Mouse (Mus musculus) neural tube, embryonic 13.5 days (tissue): ENCODE results near the gene Arhgap10. TPM values are rescaled to one million over a fixed set of nuclear protein-coding genes. Genes with fewer than 3 reads are reported as not detected.
A peak's percentile ranks its signal among the peaks of the same experiment; 100 is the strongest.

Source experiments
- ATAC-seq: fragments of 200-750 bp; cut with Nextera tagmentation; 2 replicates; pipeline ENCODE4 v1.8.0; 2017; ENCODE audit warnings: low read depth, mild to moderate bottlenecking, moderate TSS enrichment, moderate library complexity
- H3K27ac ChIP-seq: fragments of 300-500 bp; sonication (generic); replicated peaks from 2 replicates; pipeline ENCODE4 v1.5.1; 2015; ENCODE audit warnings: moderate library complexity, mild to moderate bottlenecking, inconsistent platforms
- H3K27me3 ChIP-seq: fragments of 300-500 bp; sonication (generic); 2 replicates; pipeline ENCODE4 v1.6.1; 2015; ENCODE audit warnings: mild to moderate bottlenecking, inconsistent platforms
- H3K36me3 ChIP-seq: fragments of 300-500 bp; sonication (generic); 2 replicates; pipeline ENCODE4 v1.6.1; 2015; ENCODE audit warnings: mild to moderate bottlenecking, inconsistent platforms
- H3K4me1 ChIP-seq: fragments of 300-500 bp; sonication (generic); replicated peaks from 2 replicates; pipeline ENCODE4 v1.6.1; 2015; ENCODE audit warnings: inconsistent platforms
- H3K4me2 ChIP-seq: fragments of 300-500 bp; sonication (generic); 2 replicates; pipeline ENCODE4 v1.6.1; 2015; ENCODE audit warnings: inconsistent platforms, mild to moderate bottlenecking, moderate library complexity
- H3K4me3 ChIP-seq: fragments of 300-500 bp; sonication (generic); 2 replicates; pipeline ENCODE4 v1.5.1; 2015; ENCODE audit warnings: mild to moderate bottlenecking, inconsistent platforms
- H3K9ac ChIP-seq: fragments of 300-500 bp; sonication (generic); 2 replicates; pipeline ENCODE4 v1.6.1; 2015; ENCODE audit warnings: moderate library complexity, mild to moderate bottlenecking, inconsistent platforms
- H3K9me3 ChIP-seq: fragments of 300-500 bp; sonication (generic); 2 replicates; pipeline ENCODE4 v1.6.1; 2016; ENCODE audit warnings: inconsistent platforms
- WGBS: fragments of 180-500 bp; shearing (Covaris S2); methylation state at CpG from one replicate; pipeline ENCODE4 v1.1.7; 2015; 5-methylcytosine and 5-hydroxymethylcytosine counted together
- polyA plus RNA-seq: library from polyadenylated mRNA; unstranded; fragments of >200 nt; fragmentation: Nextera tagmentation; extraction: Ambion mirVana; gene quantifications from 2 replicates; pipeline ENCODE4 v1.2.1, GENCODE M21; 2015

The Arhgap10 gene
- polyA plus RNA-seq, 1 experiment from 2014 or later, result 7.0 TPM

DNA sequence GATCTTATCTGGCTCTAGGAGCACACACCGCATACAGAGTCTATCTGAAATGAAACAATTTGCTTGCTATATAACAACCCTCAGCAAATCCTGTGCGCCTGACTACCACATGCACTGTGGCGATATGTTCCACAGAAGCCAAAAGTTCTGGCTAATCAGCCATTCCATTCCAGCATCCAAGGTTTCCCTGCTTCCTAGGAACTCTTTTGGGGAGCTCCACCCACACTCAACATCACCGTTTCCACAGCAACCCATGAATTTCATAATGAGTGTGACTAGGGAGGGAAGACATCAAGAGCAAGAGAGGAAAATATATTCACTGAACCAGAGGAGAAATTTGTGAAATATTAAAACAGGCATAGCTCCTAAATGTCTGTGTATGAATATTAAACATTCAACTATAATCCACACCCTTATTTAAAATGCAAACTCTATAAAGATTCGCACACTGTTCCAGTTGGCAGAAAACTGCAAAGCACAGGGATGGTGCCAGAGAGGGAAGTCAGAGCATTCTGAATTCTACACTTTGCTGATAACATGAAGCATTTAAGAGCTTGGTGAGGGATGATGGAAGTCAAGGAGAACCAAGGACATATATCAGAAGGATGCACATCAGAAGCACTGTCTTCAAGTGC lies 261.2 kb downstream of the Arhgap10 start:
- Histone ChIP-seq H3K9me3 (no peaks in the 10 kb centered on the region), H3K4me2 (no peak overlapping the region), H3K4me3 (no peak overlapping the region), H3K9ac (no peak overlapping the region), H3K36me3 (no peaks in the 10 kb centered on the region), H3K4me1 (no peaks in the 10 kb centered on the region), H3K27ac (no peak overlapping the region), H3K27me3 (no peaks in the 10 kb centered on the region)
- no peak for ATAC-seq
- 95% methylated on average over 5 of the region's 5 CpGs for WGBS

DNA sequence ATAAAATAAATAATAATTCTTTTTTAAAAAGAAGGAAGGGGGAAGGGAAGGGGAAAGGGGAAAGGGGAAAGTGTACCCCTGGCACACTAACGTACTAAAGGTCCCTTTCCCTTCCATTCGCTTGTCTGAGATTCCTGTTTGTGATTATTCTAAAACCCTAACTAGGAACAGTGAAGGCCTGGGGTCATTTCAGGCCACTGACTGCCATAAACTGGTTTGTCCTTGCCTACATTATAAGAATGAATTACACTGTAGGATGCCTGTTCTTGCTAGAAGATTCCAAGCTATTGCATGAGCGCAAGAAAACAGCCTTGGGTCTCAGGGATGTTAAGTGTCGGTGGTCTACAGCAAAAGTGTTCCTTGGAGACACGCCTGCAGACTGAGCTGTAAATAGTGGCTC lies 263.3 kb downstream of the Arhgap10 start:
- Histone ChIP-seq H3K9ac (no peak overlapping the region), H3K4me1 (no peaks in the 10 kb centered on the region), H3K27me3 (no peaks in the 10 kb centered on the region), H3K27ac (no peak overlapping the region), H3K4me3 (no peak overlapping the region), H3K4me2 (no peak overlapping the region), H3K9me3 (no peaks in the 10 kb centered on the region), H3K36me3 (no peaks in the 10 kb centered on the region)
- no peak for ATAC-seq
- 72% methylated on average over 5 of the region's 5 CpGs for WGBS

DNA sequence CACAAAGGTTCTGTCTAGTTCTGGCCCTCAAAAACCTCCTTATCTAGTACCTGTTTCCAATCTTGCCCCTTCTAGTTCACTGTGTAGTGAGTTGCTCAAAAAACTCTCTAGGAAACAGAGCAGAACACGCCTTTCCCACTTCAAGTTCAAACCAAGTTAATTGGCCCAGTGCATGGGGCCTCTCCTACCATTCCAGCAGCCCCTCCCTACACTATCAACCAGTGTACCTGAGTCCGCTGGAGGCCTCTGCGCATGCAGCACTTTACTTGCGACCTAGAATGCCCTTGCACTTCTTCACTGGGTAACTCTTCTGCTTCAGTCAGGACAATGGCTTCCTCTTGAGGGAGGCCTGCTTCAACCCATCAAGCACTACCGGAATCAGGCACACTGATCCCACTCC lies 266.6 kb downstream of the Arhgap10 start:
- no peak overlapping the region for H3K4me3 ChIP-seq
- no peaks in the 10 kb centered on the region for H3K4me1 ChIP-seq
- no peak for ATAC-seq
- H3K9me3 ChIP-seq, result no peaks in the 10 kb centered on the region
- no peaks in the 10 kb centered on the region for H3K36me3 ChIP-seq
- H3K27me3 ChIP-seq, result no peaks in the 10 kb centered on the region
- 95% methylated on average over 5 of the region's 5 CpGs for WGBS
- H3K4me2 ChIP-seq, result no peak overlapping the region
- H3K27ac ChIP-seq, result no peak overlapping the region
- no peak overlapping the region for H3K9ac ChIP-seq

DNA sequence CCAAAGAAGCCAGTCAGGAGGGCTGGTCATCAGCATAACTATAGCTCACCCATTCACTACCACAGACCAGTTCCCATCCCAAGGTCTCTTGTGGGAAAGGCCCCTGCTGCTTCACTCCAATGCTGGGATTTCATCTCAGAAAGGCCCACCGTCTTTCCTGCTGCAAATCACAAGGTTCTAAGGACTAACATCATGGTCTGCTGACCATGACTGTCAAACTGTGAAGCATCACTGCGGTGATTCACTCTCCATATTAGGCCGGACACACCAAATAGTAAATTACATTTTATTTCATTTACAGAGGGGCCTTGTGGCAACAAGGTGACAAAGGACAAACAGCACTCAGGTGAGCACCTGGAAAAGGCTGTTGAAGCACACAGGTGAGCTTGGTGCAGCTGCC lies 267.7 kb downstream of the Arhgap10 start:
- no peak for ATAC-seq
- 79% methylated on average over 3 of the region's 3 CpGs for whole genome bisulfite sequencing
- Histone ChIP-seq H3K4me2 (no peak overlapping the region), H3K27ac (no peak overlapping the region), H3K9ac (no peak overlapping the region), H3K36me3 (no peaks in the 10 kb centered on the region), H3K27me3 (no peaks in the 10 kb centered on the region), H3K9me3 (no peaks in the 10 kb centered on the region), H3K4me3 (no peak overlapping the region), H3K4me1 (no peaks in the 10 kb centered on the region)

DNA sequence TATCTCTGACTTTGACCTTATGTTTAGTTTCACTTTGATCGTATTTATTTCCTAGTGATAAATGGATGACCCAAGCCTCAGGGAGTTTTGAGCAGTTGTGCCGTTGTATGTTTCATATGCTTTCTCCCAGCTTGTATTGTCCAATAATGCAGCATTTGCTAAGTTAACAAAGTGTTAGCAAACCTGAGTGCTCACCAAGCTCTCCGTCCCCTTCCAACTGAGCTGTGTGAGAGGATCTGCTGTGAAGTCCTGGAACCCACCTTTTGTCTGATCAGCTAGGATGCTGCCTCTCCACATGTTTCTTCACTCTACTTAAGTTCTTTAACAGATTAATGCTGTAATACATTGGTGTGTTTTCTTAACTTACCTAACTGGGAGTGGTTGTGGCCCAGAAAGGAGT lies 276.4 kb downstream of the Arhgap10 start:
- no peak overlapping the region for H3K9ac ChIP-seq
- no peak for ATAC-seq
- H3K4me3 ChIP-seq, result no peak overlapping the region
- no peaks in the 10 kb centered on the region for H3K9me3 ChIP-seq
- no peaks in the 10 kb centered on the region for H3K36me3 ChIP-seq
- no peak overlapping the region for H3K27ac ChIP-seq
- H3K4me2 ChIP-seq, result no peak overlapping the region
- no peaks in the 10 kb centered on the region for H3K27me3 ChIP-seq
- no peaks in the 10 kb centered on the region; the same call in 1 of the 2 replicates for H3K4me1 ChIP-seq
- 91% methylated on average over 3 of the region's 3 CpGs for WGBS

DNA sequence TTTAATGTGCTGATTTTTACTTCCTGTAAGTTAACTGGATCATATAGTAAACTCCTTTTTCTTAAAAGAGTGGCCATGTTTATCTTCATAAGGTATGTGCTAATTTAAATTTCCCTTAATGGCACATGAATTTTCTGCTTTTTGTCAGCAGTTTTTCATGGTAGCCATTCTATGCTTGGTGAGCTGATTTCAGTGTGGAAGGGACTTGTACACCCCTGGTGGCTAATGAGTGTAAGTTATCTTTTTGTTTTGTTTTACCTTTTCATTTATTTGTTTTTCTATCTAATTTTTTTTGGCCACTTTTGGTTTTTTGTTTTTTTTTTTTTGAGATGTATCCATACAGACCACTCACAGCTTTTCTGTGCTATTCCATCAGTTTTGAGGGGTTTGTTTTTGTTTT lies 278.3 kb downstream of the Arhgap10 start:
- Histone ChIP-seq H3K27me3 (no peaks in the 10 kb centered on the region), H3K36me3 (no peaks in the 10 kb centered on the region), H3K4me3 (no peak overlapping the region), H3K9me3 (no peaks in the 10 kb centered on the region), H3K9ac (no peak overlapping the region), H3K4me1 (no peaks in the 10 kb centered on the region; the same call in 1 of the 2 replicates), H3K27ac (no peak overlapping the region), H3K4me2 (no peak overlapping the region)
- no peak for ATAC-seq

DNA sequence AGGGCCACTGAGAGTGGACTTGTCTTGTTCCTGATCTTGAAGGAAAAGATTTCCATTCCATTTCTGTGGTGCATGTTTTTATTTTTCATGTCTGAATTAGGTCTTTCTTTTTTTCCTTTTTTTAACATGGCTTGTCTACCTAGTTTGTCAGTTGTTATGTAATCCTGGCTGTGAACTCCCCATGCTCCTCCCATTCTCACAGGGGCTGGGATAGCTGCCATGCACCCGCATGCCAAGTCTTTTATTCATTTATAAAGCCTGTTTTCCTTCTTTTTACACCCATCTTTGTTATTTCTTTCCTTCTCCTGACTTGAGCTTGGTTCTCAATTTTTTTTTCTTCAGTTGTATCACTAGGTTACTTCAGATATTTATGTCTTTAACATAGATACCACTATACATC lies 281.1 kb downstream of the Arhgap10 start:
- ATAC-seq, result no peak
- Histone ChIP-seq H3K4me3 (no peak overlapping the region), H3K27me3 (no peaks in the 10 kb centered on the region), H3K9me3 (no peaks in the 10 kb centered on the region), H3K4me1 (no peaks in the 10 kb centered on the region), H3K4me2 (no peak overlapping the region), H3K9ac (no peak overlapping the region), H3K27ac (no peak overlapping the region), H3K36me3 (no peaks in the 10 kb centered on the region)
- WGBS, result 86% methylated on average over 1 of the region's 1 CpGs

DNA sequence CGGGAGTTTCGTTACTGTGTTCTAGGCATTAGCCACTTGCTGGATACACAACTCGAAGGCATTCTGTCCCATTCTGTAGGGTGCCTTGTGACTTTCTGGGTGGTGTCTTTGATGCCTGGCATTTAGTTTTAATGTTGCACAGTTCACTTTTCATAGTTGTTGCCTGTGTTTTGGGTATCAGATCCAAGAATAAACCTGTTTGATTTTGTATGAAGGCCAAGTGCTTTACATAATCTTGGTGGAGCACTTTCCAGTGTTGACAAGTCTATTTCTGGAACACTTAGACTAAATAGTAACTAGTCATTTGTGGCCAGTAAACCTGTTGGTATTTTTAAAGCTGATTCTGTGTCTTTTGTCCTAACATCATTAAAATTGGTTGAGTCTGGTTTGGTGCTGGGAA lies 285.3 kb downstream of the Arhgap10 start:
- WGBS, result 90% methylated on average over 3 of the region's 3 CpGs
- H3K4me3 ChIP-seq, result no peak overlapping the region
- no peak overlapping the region for H3K9ac ChIP-seq
- H3K4me1 ChIP-seq, result no peaks in the 10 kb centered on the region
- no peak for ATAC-seq
- no peak overlapping the region for H3K27ac ChIP-seq
- no peaks in the 10 kb centered on the region for H3K9me3 ChIP-seq
- no peak overlapping the region for H3K4me2 ChIP-seq
- H3K36me3 ChIP-seq, result no peaks in the 10 kb centered on the region
- no peaks in the 10 kb centered on the region for H3K27me3 ChIP-seq

DNA sequence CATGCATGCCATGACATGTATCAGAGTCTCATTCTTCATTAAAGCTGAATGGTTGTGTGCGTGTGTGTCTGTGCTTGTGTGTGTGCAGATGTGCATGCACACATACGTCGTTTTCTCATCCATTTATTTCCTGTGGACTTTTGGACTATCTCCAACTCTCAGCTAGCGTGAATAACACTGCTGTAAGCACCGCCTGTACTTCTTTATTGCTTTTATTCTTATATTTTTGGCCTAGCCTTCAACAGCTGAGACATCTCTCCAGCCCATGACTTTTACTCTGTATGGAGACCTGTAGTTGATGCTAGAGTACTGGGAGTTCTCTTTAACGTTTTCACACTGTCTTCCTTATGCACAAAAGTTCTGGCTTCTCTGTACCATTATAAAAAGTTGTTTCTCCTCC lies 285.9 kb downstream of the Arhgap10 start:
- 72% methylated on average over 6 of the region's 6 CpGs for WGBS

DNA sequence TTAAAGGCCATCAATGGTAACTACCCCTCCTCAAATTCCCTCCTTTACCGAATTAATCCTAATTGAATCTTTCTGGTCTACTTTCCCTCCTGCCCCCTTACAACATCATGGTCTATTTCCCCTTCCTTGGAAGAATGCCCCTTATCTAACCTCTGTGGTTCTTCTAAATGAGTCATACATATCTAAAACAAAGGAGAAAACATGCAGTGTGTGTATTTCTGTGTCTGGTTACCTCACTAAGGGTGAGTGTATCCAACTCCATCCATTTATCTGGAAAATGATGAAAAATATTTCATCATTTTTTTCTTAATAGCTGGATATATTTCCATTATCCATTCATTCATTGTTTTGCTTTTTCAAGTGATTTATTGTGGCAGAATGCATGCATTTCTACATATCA lies 286.5 kb downstream of the Arhgap10 start:
- Histone ChIP-seq H3K9me3 (no peaks in the 10 kb centered on the region), H3K9ac (no peak overlapping the region), H3K4me2 (no peak overlapping the region), H3K36me3 (no peaks in the 10 kb centered on the region), H3K4me1 (no peaks in the 10 kb centered on the region), H3K27ac (no peak overlapping the region), H3K4me3 (no peak overlapping the region), H3K27me3 (no peaks in the 10 kb centered on the region)
- WGBS, result 84% methylated on average over 1 of the region's 1 CpGs
- ATAC-seq, result no peak

More for the DNA sequence above, 285.9 kb downstream of the Arhgap10 start:
- no peak for ATAC-seq
- H3K4me3 ChIP-seq, result no peak overlapping the region
- H3K27me3 ChIP-seq, result no peaks in the 10 kb centered on the region
- H3K9me3 ChIP-seq, result no peaks in the 10 kb centered on the region
- H3K9ac ChIP-seq, result no peak overlapping the region
- no peaks in the 10 kb centered on the region for H3K36me3 ChIP-seq
- H3K4me1 ChIP-seq, result no peaks in the 10 kb centered on the region
- no peak overlapping the region for H3K27ac ChIP-seq
- no peak overlapping the region for H3K4me2 ChIP-seq

DNA sequence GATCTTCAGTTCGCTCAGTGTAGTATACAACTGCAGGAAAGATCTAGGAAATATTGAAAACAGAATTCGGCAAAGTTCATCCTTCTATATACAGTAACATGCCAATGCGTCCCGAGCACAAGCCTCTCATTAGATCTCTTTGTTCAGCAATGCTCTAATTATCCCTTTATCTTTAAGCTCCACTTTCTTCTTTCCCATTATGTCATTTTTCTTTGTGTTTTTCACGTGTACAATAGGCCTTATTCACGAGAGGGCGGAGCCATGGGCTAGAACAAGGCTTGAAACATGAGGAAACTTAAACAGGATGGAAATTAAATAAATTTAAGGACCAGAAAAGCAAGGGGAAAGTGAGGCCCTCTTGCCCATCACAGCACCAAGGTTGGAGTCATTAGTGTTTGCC lies 289.1 kb downstream of the Arhgap10 start:
- no peaks in the 10 kb centered on the region for H3K36me3 ChIP-seq
- H3K4me3 ChIP-seq, result no peak overlapping the region
- WGBS, result 78% methylated on average over 7 of the region's 7 CpGs
- no peaks in the 10 kb centered on the region for H3K4me1 ChIP-seq
- H3K9me3 ChIP-seq, result no peaks in the 10 kb centered on the region
- no peak overlapping the region for H3K27ac ChIP-seq
- no peaks in the 10 kb centered on the region for H3K27me3 ChIP-seq
- no peak overlapping the region for H3K4me2 ChIP-seq
- H3K9ac ChIP-seq, result no peak overlapping the region
- no peak for ATAC-seq

DNA sequence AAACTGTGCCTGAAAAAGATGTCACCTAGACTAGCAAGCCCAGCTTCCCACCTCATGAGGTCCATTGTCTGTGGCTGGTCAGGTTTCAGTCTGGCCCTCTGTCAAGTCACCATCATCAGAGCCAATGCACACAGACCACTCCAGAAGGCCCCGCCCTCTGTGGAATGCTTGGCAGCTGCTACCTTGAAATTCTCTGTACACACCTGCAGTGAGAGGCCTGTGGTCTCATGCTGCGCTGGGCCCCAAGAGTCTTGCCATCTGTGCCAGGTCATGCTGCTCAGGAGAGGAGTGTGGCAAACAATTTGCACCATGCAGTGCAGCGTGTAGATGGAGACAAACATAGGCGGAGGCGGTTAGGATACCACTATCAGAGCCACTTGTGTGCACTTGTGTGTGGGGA lies 290.0 kb downstream of the Arhgap10 start:
- 95% methylated on average over 5 of the region's 5 CpGs for WGBS
- Histone ChIP-seq H3K36me3 (no peaks in the 10 kb centered on the region), H3K27me3 (no peaks in the 10 kb centered on the region), H3K4me3 (no peak overlapping the region), H3K9me3 (no peaks in the 10 kb centered on the region), H3K4me2 (no peak overlapping the region), H3K4me1 (no peaks in the 10 kb centered on the region), H3K9ac (no peak overlapping the region), H3K27ac (no peak overlapping the region)
- ATAC-seq, result peak; percentile 27; the same call in 1 of the 2 replicates

DNA sequence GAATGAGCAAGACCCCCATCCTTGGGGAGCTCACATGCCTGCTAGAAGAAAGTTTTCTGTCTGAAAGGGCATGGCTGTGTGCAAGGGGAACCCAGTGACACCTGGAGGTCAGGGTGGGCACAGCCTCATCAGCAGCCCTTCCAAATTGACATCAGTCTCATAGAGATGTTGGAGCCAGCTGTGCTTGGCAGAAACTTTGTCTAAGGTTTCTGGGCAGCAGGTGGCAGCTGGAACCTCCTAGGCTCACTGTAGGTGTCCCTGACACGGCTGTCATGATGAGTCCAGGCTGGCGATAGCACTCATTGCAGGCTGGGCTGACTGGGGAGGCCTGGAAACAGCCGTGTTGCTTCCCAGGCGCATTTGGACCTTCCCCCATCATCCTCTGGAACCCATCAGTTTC lies 294.6 kb downstream of the Arhgap10 start:
- Histone ChIP-seq H3K27me3 (no peaks in the 10 kb centered on the region), H3K36me3 (no peaks in the 10 kb centered on the region), H3K9ac (no peak overlapping the region), H3K27ac (no peak overlapping the region), H3K4me1 (no peaks in the 10 kb centered on the region), H3K4me3 (no peak overlapping the region), H3K9me3 (no peaks in the 10 kb centered on the region), H3K4me2 (no peak overlapping the region)
- no peak for ATAC-seq
- 77% methylated on average over 4 of the region's 4 CpGs for WGBS
